Mouse (Mus musculus): ENCODE measurements around the gene A430078G23Rik. TPM values are rescaled to one million over a fixed set of nuclear protein-coding genes. Genes with fewer than 3 reads are reported as not detected.

Gene A430078G23Rik
- total RNA-seq, 1 experiment, result 0.18 TPM

GRCm38 (mm10) chr8:3421507-3421906, 68.3 kb downstream of the A430078G23Rik start:
- H3K27ac ChIP-seq (ENCODE audit: insufficient read depth, low read depth, low read length, poor library complexity, severe bottlenecking), result no peak overlapping the region
- H3K9ac ChIP-seq (ENCODE audit: insufficient read depth, low read depth, low read length, poor library complexity, severe bottlenecking), result no peak overlapping the region
- TF ChIP-seq MAFK (IDR thresholded peaks at IDR 0.05; ENCODE audit: insufficient read depth, low read depth, low read length) (no peak), ZNF384 (IDR thresholded peaks at IDR 0.05; ENCODE audit: low read depth, low read length) (no peak), ZC3H11A (IDR thresholded peaks at IDR 0.05; ENCODE audit: borderline replicate concordance, low read depth, low read length) (no peak), CHD2 (IDR thresholded peaks at IDR 0.05; ENCODE audit: low read depth, low read length) (no peak), HCFC1 (IDR thresholded peaks at IDR 0.05; ENCODE audit: borderline replicate concordance, insufficient read depth, low read length) (no peak)
- in situ Hi-C loops (cut with MboI; ENCODE audit: low sequenced_read_pairs in 2 of 2, unreplicated experiment in 2 of 2), result no loop called here
- H3K9me3 ChIP-seq (ENCODE audit: control insufficient read depth, insufficient read depth, low read depth, low read length), result no peaks in the 10 kb centered on the region
- H3K36me3 ChIP-seq (ENCODE audit: control insufficient read depth, insufficient read depth, low read length, poor library complexity, severe bottlenecking), result peaks cover 7% of the 10 kb centered on the region; the same call in 1 of the 2 replicates
- H3K4me3 ChIP-seq (ENCODE audit: insufficient read depth in 1 of 2, low read depth in 1 of 2, low read length in 2 of 2, poor library complexity in 1 of 2, severe bottlenecking in 1 of 2), result no peak overlapping the region
- no peak for DNase-seq (ENCODE audit: low read depth, low spot score)
- peaks cover 22 to 34% of the 10 kb centered on the region in 2 experiments; a peak in 3 of 4 replicates for H3K4me1 ChIP-seq (ENCODE audit: control insufficient read depth in 2 of 2, insufficient read depth in 2 of 2, low read length in 2 of 2, poor library complexity in 1 of 2)

GRCm38 (mm10) chr8:3425217-3425616, 72.0 kb downstream of the A430078G23Rik start:
- Histone ChIP-seq H3K9ac (ENCODE audit: insufficient read depth, low read depth, low read length, poor library complexity, severe bottlenecking) (no peak overlapping the region), H3K36me3 (ENCODE audit: control insufficient read depth, insufficient read depth, low read length, poor library complexity, severe bottlenecking) (peaks cover 24% of the 10 kb centered on the region), H3K4me3 (ENCODE audit: insufficient read depth in 1 of 2, low read depth in 1 of 2, low read length in 2 of 2, poor library complexity in 1 of 2, severe bottlenecking in 1 of 2) (no peak overlapping the region), H3K4me1 (ENCODE audit: control insufficient read depth in 2 of 2, insufficient read depth in 2 of 2, low read length in 2 of 2, poor library complexity in 1 of 2) (peaks cover 14 to 22% of the 10 kb centered on the region in 2 experiments; a peak in 3 of 4 replicates), H3K9me3 (ENCODE audit: control insufficient read depth, insufficient read depth, low read depth, low read length) (no peaks in the 10 kb centered on the region), H3K27ac (ENCODE audit: insufficient read depth, low read depth, low read length, poor library complexity, severe bottlenecking) (no peak overlapping the region)
- TF ChIP-seq ZNF384 (IDR thresholded peaks at IDR 0.05; ENCODE audit: low read depth, low read length), result no peak
- in situ Hi-C loops (cut with MboI; ENCODE audit: low sequenced_read_pairs in 2 of 2, unreplicated experiment in 2 of 2), result no loop called here
- no peak for DNase-seq (ENCODE audit: low read depth, low spot score)

DNA sequence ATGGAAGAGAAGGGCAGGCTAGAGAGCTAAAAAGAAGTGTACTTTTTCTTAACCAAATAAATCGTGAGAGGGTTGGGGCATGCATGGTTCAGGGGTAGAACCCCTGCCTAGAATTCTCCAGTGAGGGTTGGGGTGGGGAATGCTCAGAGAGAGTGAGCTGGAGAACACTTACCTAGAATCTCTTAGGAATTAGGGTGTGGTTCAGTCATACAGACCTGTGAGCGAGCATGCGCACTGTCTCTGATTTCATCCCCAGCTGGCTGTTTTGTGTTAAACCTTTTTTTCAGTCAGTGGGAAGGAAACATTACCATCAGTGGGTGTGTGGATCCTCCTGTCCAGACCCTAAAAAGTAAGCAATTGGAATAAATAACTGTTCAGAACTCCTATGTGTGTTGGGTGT, 73.0 kb downstream of the A430078G23Rik start:
- Histone ChIP-seq H3K4me3 (ENCODE audit: insufficient read depth in 1 of 2, low read depth in 1 of 2, low read length in 2 of 2, poor library complexity in 1 of 2, severe bottlenecking in 1 of 2) (no peak overlapping the region), H3K27ac (ENCODE audit: insufficient read depth, low read depth, low read length, poor library complexity, severe bottlenecking) (no peak overlapping the region), H3K4me1 (ENCODE audit: control insufficient read depth in 2 of 2, insufficient read depth in 2 of 2, low read length in 2 of 2, poor library complexity in 1 of 2) (peaks cover 14 to 20% of the 10 kb centered on the region in 2 experiments; a peak in 3 of 4 replicates), H3K9ac (ENCODE audit: insufficient read depth, low read depth, low read length, poor library complexity, severe bottlenecking) (no peak overlapping the region), H3K9me3 (ENCODE audit: control insufficient read depth, insufficient read depth, low read depth, low read length) (no peaks in the 10 kb centered on the region), H3K36me3 (ENCODE audit: control insufficient read depth, insufficient read depth, low read length, poor library complexity, severe bottlenecking) (peaks cover 29% of the 10 kb centered on the region)
- in situ Hi-C loops (cut with MboI; ENCODE audit: low sequenced_read_pairs in 2 of 2, unreplicated experiment in 2 of 2), result no loop called here
- TF ChIP-seq ZNF384 (IDR thresholded peaks at IDR 0.05; ENCODE audit: low read depth, low read length) (no peak), CHD2 (IDR thresholded peaks at IDR 0.05; ENCODE audit: low read depth, low read length) (no peak), MAFK (IDR thresholded peaks at IDR 0.05; ENCODE audit: insufficient read depth, low read depth, low read length) (no peak), HCFC1 (IDR thresholded peaks at IDR 0.05; ENCODE audit: borderline replicate concordance, insufficient read depth, low read length) (no peak), ZC3H11A (IDR thresholded peaks at IDR 0.05; ENCODE audit: borderline replicate concordance, low read depth, low read length) (no peak)
- DNase-seq (ENCODE audit: low read depth, low spot score), result no peak

DNA sequence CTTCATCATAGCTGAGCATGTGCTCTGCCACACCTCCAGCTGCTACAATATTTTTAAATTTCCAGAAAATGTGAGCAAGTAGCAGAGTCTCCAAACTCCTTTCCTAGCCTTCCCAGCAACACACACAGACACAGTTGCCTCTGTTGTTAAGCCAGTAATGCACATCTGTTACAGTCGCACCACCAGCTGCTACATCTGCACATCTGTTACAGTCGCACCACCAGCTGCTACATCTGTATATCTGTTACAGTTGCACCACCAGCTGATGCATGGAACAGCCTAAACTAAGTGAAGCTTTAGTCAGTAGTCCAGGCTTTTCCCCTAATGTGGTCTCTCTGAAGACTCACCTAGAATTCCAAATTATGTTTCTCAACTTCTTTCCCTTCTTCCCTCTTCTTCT, 75.2 kb downstream of the A430078G23Rik start:
- TF ChIP-seq MAFK (IDR thresholded peaks at IDR 0.05; ENCODE audit: insufficient read depth, low read depth, low read length) (no peak), CHD2 (IDR thresholded peaks at IDR 0.05; ENCODE audit: low read depth, low read length) (no peak), HCFC1 (IDR thresholded peaks at IDR 0.05; ENCODE audit: borderline replicate concordance, insufficient read depth, low read length) (no peak), ZNF384 (IDR thresholded peaks at IDR 0.05; ENCODE audit: low read depth, low read length) (no peak), ZC3H11A (IDR thresholded peaks at IDR 0.05; ENCODE audit: borderline replicate concordance, low read depth, low read length) (no peak)

DNA sequence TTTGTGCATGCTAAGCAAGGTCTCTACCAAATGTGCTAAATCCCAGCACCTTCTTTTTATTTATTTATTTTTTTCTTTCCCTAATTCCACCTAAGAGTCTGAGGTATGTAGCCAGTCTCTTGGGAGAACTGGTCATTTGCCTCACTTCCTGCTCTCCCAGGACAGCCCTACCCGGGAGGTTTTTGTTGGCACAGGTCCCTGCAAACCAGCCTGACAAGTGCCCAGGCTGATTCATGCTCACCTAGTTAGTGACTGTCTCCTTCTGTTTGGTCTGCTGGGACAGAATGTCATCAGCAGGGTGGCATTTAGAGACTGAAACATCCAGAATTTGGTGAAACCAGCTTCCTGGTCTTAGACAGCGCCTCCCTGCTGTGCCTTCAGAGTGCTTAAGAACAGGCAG, 76.8 kb downstream of the A430078G23Rik start:
- Histone ChIP-seq H3K9ac (ENCODE audit: insufficient read depth, low read depth, low read length, poor library complexity, severe bottlenecking) (no peak overlapping the region), H3K9me3 (ENCODE audit: control insufficient read depth, insufficient read depth, low read depth, low read length) (no peaks in the 10 kb centered on the region), H3K4me1 (ENCODE audit: control insufficient read depth in 2 of 2, insufficient read depth in 2 of 2, low read length in 2 of 2, poor library complexity in 1 of 2) (peaks cover 11 to 12% of the 10 kb centered on the region in 2 experiments; a peak in 3 of 4 replicates), H3K27ac (ENCODE audit: insufficient read depth, low read depth, low read length, poor library complexity, severe bottlenecking) (no peak overlapping the region), H3K4me3 (ENCODE audit: insufficient read depth in 1 of 2, low read depth in 1 of 2, low read length in 2 of 2, poor library complexity in 1 of 2, severe bottlenecking in 1 of 2) (no peak overlapping the region), H3K36me3 (ENCODE audit: control insufficient read depth, insufficient read depth, low read length, poor library complexity, severe bottlenecking) (peaks cover 45% of the 10 kb centered on the region)
- in situ Hi-C loops (cut with MboI; ENCODE audit: low sequenced_read_pairs in 2 of 2, unreplicated experiment in 2 of 2), result no loop called here
- TF ChIP-seq ZC3H11A (IDR thresholded peaks at IDR 0.05; ENCODE audit: borderline replicate concordance, low read depth, low read length), result no peak
- DNase-seq (ENCODE audit: low read depth, low spot score), result no peak

More for the DNA sequence above, 75.2 kb downstream of the A430078G23Rik start:
- H3K9ac ChIP-seq (ENCODE audit: insufficient read depth, low read depth, low read length, poor library complexity, severe bottlenecking), result no peak overlapping the region
- no peak overlapping the region for H3K27ac ChIP-seq (ENCODE audit: insufficient read depth, low read depth, low read length, poor library complexity, severe bottlenecking)
- H3K9me3 ChIP-seq (ENCODE audit: control insufficient read depth, insufficient read depth, low read depth, low read length), result no peaks in the 10 kb centered on the region
- H3K36me3 ChIP-seq (ENCODE audit: control insufficient read depth, insufficient read depth, low read length, poor library complexity, severe bottlenecking), result peaks cover 40% of the 10 kb centered on the region
- H3K4me3 ChIP-seq (ENCODE audit: insufficient read depth in 1 of 2, low read depth in 1 of 2, low read length in 2 of 2, poor library complexity in 1 of 2, severe bottlenecking in 1 of 2), result no peak overlapping the region
- in situ Hi-C loops (cut with MboI; ENCODE audit: low sequenced_read_pairs in 2 of 2, unreplicated experiment in 2 of 2), result no loop called here
- H3K4me1 ChIP-seq (ENCODE audit: control insufficient read depth in 2 of 2, insufficient read depth in 2 of 2, low read length in 2 of 2, poor library complexity in 1 of 2), result peaks cover 14 to 17% of the 10 kb centered on the region in 2 experiments; a peak in 3 of 4 replicates
- no peak for DNase-seq (ENCODE audit: low read depth, low spot score)

Measured in ES-E14 (cell line).